Mouse (Mus musculus) olfactory bulb, adult 2 months (tissue): ENCODE data around the gene Ift27. TPM values are rescaled to one million over a fixed set of nuclear protein-coding genes. Genes with fewer than 3 reads are reported as not detected.

Experiments
- H3K27ac ChIP-seq: fragments of 200-500 bp; 2 replicates; pipeline ENCODE4 v1.5.1; 2012; ENCODE audit warnings: low read depth, low read length; ENCODE audit not compliant: insufficient read depth
- H3K4me1 ChIP-seq: fragments of 200-500 bp; 2 replicates; pipeline ENCODE4 v1.6.1; 2012; ENCODE audit warnings: low read length; ENCODE audit not compliant: control insufficient read depth, insufficient read depth
- H3K4me3 ChIP-seq: fragments of 200-500 bp; 2 replicates; pipeline ENCODE4 v1.5.1; 2012; ENCODE audit warnings: mild to moderate bottlenecking, low read depth, low read length, moderate library complexity; ENCODE audit not compliant: insufficient read depth
- CTCF ChIP-seq: fragments of 200-500 bp; IDR thresholded peaks from 2 replicates; pipeline ENCODE4 v1.5.1; 2012; ENCODE audit warnings: low read depth, mild to moderate bottlenecking, low read length, moderate library complexity; ENCODE audit not compliant: insufficient read depth
- POLR2A ChIP-seq: fragments of 200-500 bp; IDR thresholded peaks from 2 replicates; pipeline ENCODE4 v1.6.1; 2012; ENCODE audit warnings: mild to moderate bottlenecking, low read depth, low read length, moderate library complexity; ENCODE audit not compliant: insufficient read depth
- WGBS: fragments of 180-500 bp; shearing (Covaris S2); methylation state at CpG from one replicate; pipeline ENCODE4 v1.1.7; 2018; 5-methylcytosine and 5-hydroxymethylcytosine counted together
- polyA plus RNA-seq: library from polyadenylated mRNA; stranded (reverse); fragments of >200 nt; gene quantifications from 2 replicates; pipeline ENCODE4 v1.2.4, GENCODE M21; 2012; ENCODE audit warnings: low replicate concordance; ENCODE audit not compliant: missing spikeins, insufficient read depth, insufficient read length

Gene Ift27
- polyA plus RNA-seq, 1 experiment, result not detected

DNA sequence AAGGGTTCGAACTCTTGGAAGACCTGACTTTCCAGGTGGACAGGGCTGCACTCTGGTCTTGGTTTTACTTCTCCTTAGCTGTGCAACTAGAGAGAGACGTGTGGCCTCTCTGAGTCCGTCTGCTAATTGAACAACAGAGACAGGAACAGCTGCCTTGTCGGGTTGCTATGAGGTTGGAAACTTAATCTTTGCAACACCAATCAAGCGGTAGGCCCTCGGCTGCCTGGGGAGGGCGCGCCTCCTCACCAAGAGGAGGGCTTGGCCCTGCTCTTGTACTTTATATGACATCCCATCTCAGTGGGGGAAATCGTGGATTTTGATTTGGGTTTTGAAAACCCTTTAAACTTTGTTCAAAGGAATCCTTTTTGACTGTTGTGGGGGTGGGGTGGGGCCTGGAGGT, 12.0 kb downstream of the Ift27 start:
- whole genome bisulfite sequencing, result 51% methylated on average over 9 of the region's 9 CpGs
- TF ChIP-seq POLR2A (no peak), CTCF (no peak)
- Histone ChIP-seq H3K4me1 (peaks cover 43% of the 10 kb centered on the region), H3K27ac (no peak overlapping the region), H3K4me3 (no peak overlapping the region)

DNA sequence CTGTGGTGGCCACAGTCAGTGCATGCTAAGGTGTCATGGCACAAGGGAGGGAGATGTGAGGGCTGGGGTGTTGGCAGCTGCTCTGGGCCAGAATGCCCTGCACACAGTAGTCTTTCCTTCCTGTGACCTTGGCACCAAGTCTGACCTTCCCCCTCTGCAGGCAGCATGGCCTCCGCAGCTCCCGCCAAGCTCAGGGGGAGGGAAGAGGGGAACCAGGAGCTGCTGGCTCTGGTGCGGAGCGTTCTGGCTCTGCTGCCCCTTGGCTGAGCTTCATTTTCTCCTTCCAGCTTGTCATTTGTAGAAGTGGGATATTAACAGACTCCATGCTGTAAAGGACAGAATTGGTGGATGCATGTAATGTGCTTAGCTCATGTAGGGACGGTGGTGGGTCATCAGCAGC, 15.6 kb downstream of the Ift27 start:
- H3K27ac ChIP-seq, result no peak overlapping the region
- H3K4me3 ChIP-seq, result no peak overlapping the region
- peaks cover 23% of the 10 kb centered on the region for H3K4me1 ChIP-seq
- WGBS, result 79% methylated on average over 5 of the region's 5 CpGs
- no peak for TF ChIP-seq CTCF

DNA sequence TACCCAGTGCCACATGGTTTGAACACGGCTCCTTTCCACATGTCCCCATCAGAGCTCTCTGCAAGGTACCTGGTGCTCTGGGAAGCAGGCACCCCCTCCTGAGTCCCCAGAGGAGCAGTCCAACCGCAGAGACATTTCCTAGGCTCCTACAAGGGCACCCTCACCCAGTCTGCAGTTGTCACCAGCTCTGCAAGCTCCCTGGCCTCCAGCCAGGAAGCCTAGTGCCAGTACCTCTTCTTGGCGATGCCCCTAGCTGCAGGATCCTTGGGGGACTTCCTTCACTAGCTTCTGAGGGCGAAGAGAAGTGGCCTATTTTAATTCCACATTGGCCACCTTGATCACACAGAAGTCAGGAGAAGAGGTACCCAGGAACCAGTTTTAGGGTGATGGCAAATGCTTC, 16.1 kb downstream of the Ift27 start:
- WGBS, result 52% methylated on average over 4 of the region's 4 CpGs
- peaks cover 18% of the 10 kb centered on the region for H3K4me1 ChIP-seq
- TF ChIP-seq CTCF, result no peak
- TF ChIP-seq POLR2A, result no peak
- no peak overlapping the region for H3K27ac ChIP-seq
- H3K4me3 ChIP-seq, result no peak overlapping the region

DNA sequence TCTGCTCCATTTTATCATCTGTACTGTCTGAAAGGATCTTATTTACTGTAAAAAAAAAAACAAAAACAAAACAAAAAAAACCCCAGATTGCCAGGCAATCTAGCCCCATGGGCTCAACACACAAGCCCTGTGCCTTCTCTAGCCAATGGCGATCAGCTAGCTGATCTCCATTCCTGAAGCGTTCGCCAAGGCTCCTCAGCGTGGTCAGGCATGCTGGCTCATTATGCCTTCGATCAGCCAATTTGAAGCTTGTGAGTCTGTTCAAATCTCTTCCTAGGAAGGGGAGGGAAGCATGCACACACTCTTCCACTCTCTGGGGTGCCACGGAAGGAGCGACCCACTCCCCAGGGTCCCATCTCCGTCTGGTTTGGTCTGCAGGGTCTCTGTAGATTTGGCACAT, 16.6 kb downstream of the Ift27 start:
- Histone ChIP-seq H3K4me3 (no peak overlapping the region), H3K4me1 (peaks cover 13% of the 10 kb centered on the region), H3K27ac (no peak overlapping the region)
- no peak for TF ChIP-seq POLR2A
- no peak for TF ChIP-seq CTCF
- 71% methylated on average over 8 of the region's 8 CpGs for WGBS

DNA sequence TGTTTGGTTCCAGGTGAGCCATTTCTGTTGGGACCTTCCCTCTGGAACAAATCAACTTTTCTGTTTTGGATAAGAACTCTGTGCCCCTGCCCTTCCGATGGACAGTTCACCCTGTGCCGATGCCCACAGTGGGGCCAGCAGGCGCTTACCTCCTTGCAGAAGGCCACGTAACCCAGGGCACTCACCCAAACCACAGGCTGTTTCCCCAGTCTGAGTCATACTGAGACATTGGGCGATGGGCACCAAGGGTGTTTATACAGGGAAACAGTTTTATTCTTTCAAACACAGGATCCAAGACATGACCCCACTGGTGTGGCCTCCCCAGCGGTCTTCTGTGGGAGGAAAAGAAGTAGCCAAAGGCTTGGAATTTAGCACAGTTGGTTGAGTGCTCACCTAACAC, 18.5 kb downstream of the Ift27 start:
- no peak for TF ChIP-seq POLR2A
- no peak for TF ChIP-seq CTCF
- 96% methylated on average over 6 of the region's 6 CpGs for WGBS
- peaks cover 5% of the 10 kb centered on the region; the same call in 1 of the 2 replicates for H3K4me1 ChIP-seq
- no peak overlapping the region for H3K27ac ChIP-seq
- no peak overlapping the region for H3K4me3 ChIP-seq

DNA sequence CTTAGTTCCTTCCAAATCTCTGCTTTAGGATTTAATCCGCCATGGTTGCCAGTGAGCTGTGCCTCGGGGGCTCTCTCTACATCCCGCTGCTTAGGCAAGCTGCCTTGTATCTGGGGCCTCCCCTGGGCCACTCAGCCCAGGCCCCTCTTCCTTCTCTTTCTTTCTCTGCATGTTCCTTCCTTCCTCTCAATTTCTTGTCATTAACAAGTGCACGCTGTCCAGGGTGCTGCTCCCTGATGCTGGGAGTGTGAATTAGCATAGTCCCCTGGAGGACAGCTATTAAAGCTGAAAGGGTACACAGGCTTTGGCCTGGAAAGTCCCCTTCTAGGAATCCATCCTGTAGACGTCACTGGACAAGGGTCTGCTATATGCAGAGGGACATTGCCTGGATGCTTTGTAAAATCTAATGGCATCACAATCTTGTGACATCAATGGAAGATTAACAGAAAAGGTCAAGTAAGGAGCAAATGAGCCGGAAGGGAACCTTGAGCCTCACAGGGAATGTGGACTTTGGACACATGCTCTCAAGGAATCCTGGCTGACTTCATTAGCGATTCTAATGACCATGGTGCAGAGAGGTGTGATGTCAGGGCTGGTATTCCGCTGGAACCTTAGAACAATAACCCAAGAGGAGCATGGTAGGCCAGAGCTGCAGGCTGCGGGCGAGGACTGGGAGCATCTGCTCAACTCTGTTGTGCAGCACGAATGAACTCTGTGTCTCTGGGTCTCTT, 20.7 kb downstream of the Ift27 start:
- no peak overlapping the region for H3K4me3 ChIP-seq
- TF ChIP-seq POLR2A (no peak), CTCF (no peak)
- H3K27ac ChIP-seq, result no peak overlapping the region
- 71% methylated on average over 11 of the region's 11 CpGs for whole genome bisulfite sequencing
- H3K4me1 ChIP-seq, result peaks cover 10% of the 10 kb centered on the region

DNA sequence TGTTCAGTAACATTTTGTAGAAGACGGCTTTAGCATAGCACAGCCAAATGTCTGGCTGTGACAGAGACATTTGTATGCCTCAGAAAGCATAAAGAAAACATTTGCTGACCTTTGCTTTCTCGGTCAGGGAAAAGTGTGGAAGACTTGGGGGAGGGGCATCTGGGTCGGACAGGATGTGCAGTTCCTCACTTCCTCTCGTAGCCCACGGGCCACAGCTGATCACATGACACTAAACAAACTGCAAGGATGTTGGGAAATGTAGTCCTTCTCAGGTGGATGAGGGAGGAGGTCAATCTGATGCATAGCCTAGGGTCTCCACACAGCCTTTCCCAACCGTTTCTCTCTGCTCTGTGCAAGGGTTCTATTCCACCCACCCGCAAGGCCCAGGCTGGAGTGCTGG, 25.3 kb downstream of the Ift27 start:
- Histone ChIP-seq H3K27ac (no peak overlapping the region), H3K4me1 (peaks cover 6% of the 10 kb centered on the region), H3K4me3 (no peak overlapping the region)
- TF ChIP-seq CTCF (no peak), POLR2A (no peak)
- WGBS, result 74% methylated on average over 7 of the region's 7 CpGs

DNA sequence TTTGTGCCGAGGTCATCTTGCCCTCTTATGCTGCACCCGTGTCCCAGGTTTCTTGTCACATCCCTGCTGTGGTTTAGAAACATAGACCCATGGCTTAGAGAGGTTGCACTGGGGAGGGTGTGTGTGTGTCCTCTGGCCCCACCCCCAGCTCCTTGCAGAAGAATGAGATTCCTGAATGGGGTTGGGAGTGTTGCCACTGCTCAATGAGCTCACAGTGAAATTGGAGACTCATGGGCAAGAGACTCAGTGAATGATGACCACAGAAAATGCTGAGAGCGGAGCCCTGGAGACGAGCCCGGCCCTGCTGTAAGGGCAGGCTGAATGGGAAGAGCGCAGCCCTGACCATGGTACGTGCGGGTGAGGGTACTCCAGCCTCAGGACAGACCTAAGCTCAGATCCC, 33.7 kb downstream of the Ift27 start:
- H3K27ac ChIP-seq, result no peak overlapping the region
- 69% methylated on average over 8 of the region's 8 CpGs for WGBS
- TF ChIP-seq POLR2A, result no peak
- no peak for TF ChIP-seq CTCF

DNA sequence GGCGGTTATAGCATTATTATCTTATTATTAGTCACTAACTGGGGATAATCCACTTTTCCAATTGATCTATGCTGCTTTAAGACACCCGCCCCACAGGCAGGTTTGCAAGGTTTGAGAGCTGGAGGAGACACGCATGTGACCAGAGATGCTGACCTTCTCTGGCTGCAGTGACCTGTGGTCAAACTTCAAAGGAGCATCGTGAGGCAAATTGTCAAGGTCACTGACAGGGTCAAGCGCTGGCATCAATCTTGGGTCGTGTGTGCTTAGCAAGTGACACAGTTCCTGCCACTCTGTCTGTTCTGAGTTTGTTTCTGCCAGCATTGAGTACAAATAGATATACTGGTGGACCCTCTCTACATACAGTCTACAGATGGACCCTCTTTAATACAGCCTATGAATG, 39.3 kb downstream of the Ift27 start:
- no peak for TF ChIP-seq POLR2A
- TF ChIP-seq CTCF, result no peak
- no peaks in the 10 kb centered on the region for H3K4me1 ChIP-seq
- no peak overlapping the region for H3K27ac ChIP-seq
- WGBS, result 77% methylated on average over 6 of the region's 6 CpGs
- no peak overlapping the region for H3K4me3 ChIP-seq

More for the DNA sequence above, 33.7 kb downstream of the Ift27 start:
- Histone ChIP-seq H3K4me1 (no peaks in the 10 kb centered on the region), H3K4me3 (no peak overlapping the region)
